Mouse (Mus musculus): ENCODE data around the gene Ache.

The Ache gene

DNA sequence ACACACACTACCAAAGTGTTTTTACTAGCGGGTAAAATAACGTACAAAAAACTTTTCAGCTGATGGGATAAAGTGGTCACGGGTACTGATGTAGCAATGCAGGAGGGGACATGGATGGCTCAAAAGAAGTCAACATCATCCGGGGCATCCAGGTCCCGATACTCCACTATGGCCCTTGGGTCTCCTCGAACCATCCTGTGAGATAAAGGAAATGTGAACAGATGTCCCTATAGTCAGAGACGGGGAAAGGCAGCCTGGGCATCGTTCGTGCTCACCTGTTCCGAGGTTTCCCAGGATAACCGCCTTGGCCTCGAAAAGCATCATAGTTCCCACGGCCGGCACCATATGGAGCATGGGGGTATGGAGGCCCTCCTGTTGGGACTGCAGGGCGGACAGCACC is 8.4 kb downstream of the Ache start:
- no peak for DNase-seq

DNA sequence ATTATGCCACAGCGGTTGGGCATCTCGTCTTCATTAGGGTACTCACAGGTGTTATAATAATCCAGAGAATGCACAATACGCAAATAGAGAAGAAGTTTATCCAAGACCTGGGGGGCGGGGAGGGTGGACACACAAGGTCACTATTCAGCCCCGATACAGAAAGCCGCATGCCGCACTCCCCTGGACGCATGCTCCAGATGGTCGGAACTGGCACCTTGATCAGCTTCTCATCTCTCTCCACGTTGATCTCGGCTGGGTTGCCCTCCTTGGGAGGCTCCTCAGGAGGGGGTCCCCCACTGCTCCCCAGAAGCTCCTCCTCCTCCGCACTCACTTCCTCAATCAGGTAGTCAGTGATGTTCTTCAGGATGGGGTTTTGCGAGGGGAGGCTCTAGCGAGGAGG is 9.8 kb downstream of the Ache start:
- no peak for DNase-seq

DNA sequence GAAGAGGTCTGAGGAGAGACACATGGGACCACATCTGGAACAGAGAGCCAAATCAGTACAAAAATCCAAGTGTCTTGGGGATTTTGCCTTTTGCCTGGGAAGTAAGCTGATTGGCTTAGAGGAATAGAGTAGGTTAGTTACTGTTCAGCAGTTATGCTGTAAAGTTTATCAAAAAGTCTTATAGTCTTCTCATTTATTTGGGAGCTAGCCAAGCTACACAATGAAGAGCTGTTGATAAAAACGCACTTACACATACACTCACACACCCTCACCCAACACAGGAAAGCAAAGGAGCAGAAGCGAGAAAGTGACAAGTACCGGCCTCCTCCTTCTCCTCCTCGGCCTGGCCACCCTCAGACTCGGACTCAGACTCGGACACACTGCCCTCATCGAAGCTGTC is 11.9 kb downstream of the Ache start:
- DNase-seq = no peak

DNA sequence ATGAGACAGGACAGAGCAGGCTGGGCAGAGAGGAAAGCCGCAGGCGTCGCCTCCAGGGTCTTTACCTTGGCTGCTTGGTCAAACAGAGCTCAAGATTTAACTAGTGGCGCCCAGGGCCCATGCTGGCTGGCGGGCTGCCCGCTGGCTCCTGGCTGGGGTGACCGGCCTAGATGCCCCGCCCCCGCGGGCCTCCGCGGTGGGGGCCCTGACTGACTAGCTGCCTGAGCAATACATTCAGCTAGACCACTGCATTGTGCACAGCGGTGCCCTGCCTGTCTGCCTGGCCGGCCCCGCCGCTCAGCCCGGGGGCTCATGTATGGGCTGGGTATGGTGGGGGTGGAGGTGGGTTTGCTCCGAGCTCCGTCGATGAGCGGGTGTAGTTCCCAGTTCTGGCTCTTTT is 13.9 kb downstream of the Ache start:
- DNase-seq = peak in 1 of 2 experiments; percentile 49

DNA sequence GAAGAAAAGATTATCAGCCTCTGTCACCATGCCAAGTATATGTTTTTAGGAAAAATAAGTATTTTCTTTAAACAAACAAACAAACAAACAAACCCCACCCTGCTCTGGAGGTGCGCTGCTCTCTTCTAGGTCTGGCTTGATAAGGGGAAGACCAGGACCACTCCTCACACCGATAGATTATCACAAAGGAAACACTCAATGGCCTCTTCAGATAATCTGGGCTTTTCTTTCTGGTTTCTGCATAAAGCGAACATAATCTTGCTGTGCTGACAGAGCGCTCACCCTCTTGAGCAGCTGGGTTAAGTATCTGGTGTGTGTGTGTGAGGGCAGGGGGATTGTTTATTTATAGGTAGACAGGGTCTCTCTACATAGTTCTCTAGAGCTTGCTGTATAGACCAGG is 16.3 kb downstream of the Ache start:
- no peak for DNase-seq

GRCm38 (mm10) chr5:137304165-137304564 is 16.8 kb downstream of the Ache start:
- DNase-seq = no peak

DNA sequence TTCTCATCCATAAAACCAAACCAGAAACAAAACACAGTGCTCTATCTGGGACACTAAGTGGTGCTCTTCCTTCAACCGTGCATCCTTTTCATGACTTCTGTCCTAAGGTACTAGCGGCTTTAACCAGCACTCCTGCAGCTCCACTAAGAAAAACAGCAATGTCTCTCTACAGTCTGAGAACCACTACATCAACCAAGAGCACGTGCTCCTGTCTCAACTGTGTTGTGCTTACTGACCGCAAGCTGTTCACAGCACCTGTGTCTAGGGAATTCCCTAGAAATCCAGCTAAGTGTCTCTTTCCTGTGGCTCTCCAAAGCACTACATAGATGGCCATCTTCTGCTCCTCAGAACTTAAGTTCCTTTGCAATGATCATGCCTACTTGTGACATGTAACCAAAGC is 17.5 kb downstream of the Ache start:
- DNase-seq = no peak

GRCm38 (mm10) chr5:137305822-137306221 is 18.5 kb downstream of the Ache start:
- no peak for DNase-seq

GRCm38 (mm10) chr5:137306439-137307005 is 19.2 kb downstream of the Ache start:
- DNase-seq = no peak

- DNase-seq = peak; percentile 93 to 96
Observed at GRCm38 (mm10) chr5:137307071-137307912, 20.0 kb downstream of the Ache start, which contains the start of gene Srrt. Gene Srrt, minus strand, starts transcription at chr5:137307674.

DNA sequence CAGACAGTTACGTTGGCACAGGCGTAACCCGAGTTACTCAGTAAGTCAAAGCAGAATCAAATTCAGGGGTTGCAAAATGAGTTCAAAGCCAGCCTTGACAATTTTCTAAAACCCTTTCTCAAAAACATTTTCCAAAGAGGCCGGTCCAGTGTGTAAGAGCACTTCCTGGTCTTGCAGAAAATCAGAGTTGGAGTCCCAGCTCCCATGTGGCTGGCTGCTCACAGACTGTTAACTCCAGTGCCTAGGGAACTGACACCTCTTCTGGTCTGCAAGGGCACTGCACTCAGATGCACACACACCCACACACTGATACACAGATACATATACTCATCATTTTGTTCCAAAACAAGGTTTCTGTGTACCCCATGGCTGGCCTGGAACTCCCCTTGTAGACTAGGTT is 21.0 kb downstream of the Ache start:
- DNase-seq = no peak

GRCm38 (mm10) chr5:137313466-137314192 is 26.3 kb downstream of the Ache start:
- no peak for DNase-seq

- DNase-seq = peak; percentile 97 to 98
Observed at GRCm38 (mm10) chr5:137314193-137315083, 27.1 kb downstream of the Ache start, which contains the start of gene Trip6. Gene Trip6, minus strand, starts transcription at chr5:137314404.

GRCm38 (mm10) chr5:137315084-137315903 is 28.0 kb downstream of the Ache start:
- DNase-seq = peak; percentile 57 to 73

DNA sequence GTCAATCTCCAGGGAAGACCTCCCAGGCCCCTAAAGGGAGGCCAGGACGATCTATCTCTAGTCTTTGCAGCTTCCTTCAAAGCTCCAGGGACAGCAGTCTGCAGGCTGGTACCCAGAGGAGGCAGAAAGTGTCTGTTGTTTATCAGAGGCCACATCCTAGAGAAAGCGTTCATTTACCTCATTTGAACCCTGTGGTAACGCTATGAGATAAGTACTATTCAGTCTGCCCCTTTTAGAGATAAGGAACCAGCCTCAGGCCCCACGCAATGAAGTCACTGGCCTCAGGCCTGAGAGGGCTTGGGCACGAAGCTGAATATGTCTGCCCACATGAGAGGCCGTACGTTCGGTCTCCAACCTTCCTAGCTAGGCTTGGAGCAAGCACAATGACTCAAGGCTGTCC is 30.0 kb downstream of the Ache start:
- no peak for DNase-seq

- peak in 1 of 2 experiments; percentile 16 for DNase-seq
Observed at GRCm38 (mm10) chr5:137318570-137318969, 31.3 kb downstream of the Ache start.

DNA sequence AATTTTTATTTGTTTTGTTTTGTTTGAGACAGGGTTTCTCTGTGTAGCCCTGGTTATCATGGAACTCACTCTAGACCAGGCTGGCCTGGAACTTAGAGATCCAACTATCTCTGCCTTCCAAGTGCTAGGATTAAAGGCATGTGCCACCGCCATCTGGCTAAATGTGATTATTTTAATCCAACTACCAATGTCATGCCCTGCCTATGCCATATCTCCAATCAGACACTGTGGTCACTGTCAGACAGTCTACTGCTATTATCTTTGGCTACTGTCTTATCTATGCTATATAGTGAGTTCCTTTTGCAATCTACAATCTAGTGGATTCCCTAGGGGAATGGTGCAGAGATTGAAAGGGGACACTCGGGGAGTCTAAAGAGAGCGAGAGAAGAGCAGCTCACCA is 33.7 kb downstream of the Ache start:
- DNase-seq = no peak

DNA sequence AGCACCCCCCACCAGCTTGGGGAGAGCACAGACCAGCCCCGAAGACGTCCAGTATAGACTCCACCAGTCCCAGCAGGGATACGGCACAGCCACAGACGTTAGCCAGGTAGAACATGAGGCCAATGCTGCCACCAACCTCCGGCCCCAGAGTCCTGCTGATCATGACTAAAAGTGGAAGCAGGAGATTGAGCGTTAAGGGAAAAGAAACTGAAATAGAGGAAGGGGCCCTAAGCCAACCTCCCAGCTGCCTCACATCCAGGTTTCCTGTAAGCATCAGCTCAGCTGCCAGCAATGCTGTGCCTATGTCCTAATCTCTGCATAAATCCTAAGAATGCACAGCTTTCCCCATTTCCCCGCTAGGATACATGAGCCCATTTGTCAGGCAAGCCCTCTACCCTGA is 43.6 kb downstream of the Ache start:
- no peak for DNase-seq

- no peak for DNase-seq
Observed at GRCm38 (mm10) chr5:137332857-137333511, 45.7 kb downstream of the Ache start.

GRCm38 (mm10) chr5:137333512-137334174 is 46.3 kb downstream of the Ache start, which contains the start of gene Slc12a9:
Gene Slc12a9, minus strand, starts transcription at chr5:137333597.
- peak; percentile 98 for DNase-seq
